24 mouse cellular contexts compared by ENCODE assay signal in genomic region chr10:59172539-59172938, GRCm38 (mm10). TPM values are rescaled to one million over a fixed set of nuclear protein-coding genes. Genes with fewer than 3 reads are reported as not detected.
A peak's percentile ranks its signal among the peaks of the same experiment; 100 is the strongest.
DNase-seq lines count a peak whose midpoint lies in the region; ATAC-seq and TF ChIP-seq lines count a peak whose summit lies in the region.
"Had no signal": no experiment of that assay in that cellular context is flagged by ENCODE, and none has a peak within 500 bp of the region (broad histone marks: within the 10 kb centered on the region; RNA-seq: fewer than 3 reads in every experiment).

No protein-coding gene starts in this region.

- no peak for ATAC-seq in heart, embryonic 11.5 days (replicated peaks; ENCODE audit: insufficient number of reproducible peaks, low FRiP score, low TSS enrichment)
- ATAC-seq in lung, postnatal 0 days, result no peak
- no peak for ATAC-seq in stomach, postnatal 0 days (ENCODE audit: low FRiP score, low TSS enrichment)
- ATAC-seq: forebrain, embryonic 13.5 days; forebrain, postnatal 0 days; hindbrain, postnatal 0 days had no signal

- intact Hi-C loops in heart, adult 2 months (cut with DNase I), result no loop called here

- H3K27ac ChIP-seq in heart, adult 2 months, result no peak overlapping the region
- no peak overlapping the region for H3K27ac ChIP-seq in heart, embryonic 11.5 days (ENCODE audit: low read depth, low read length)
- no peak overlapping the region for H3K27ac ChIP-seq in layer of hippocampus, adult 2 months
- H3K27ac ChIP-seq in lung, postnatal 0 days (ENCODE audit: low read length), result no peak overlapping the region
- no peak overlapping the region for H3K27ac ChIP-seq in stomach, postnatal 0 days (replicated peaks)
- H3K27ac ChIP-seq: embryonic facial prominence, embryonic 13.5 days; forebrain, embryonic 13.5 days; heart, embryonic 10.5 days; heart, embryonic 15.5 days; hindbrain, embryonic 13.5 days; hindbrain, postnatal 0 days had no signal

- H3K4me1 ChIP-seq in heart, adult 2 months (ENCODE audit: control insufficient read depth, insufficient read depth, low read length), result no peaks in the 10 kb centered on the region
- H3K4me1 ChIP-seq in heart, embryonic 11.5 days (ENCODE audit: control insufficient read depth, insufficient read depth, low read length), result no peaks in the 10 kb centered on the region
- no peaks in the 10 kb centered on the region for H3K4me1 ChIP-seq in lung, postnatal 0 days (ENCODE audit: insufficient read depth, low read depth, low read length)
- H3K4me1 ChIP-seq in stomach, postnatal 0 days (replicated peaks; ENCODE audit: control insufficient read depth, insufficient read depth), result no peaks in the 10 kb centered on the region
- H3K4me1 ChIP-seq: embryonic facial prominence, embryonic 13.5 days; forebrain, embryonic 13.5 days; heart, embryonic 10.5 days; heart, embryonic 15.5 days; hindbrain, embryonic 13.5 days had no signal

- H3K36me3 ChIP-seq in heart, adult 2 months (ENCODE audit: control insufficient read depth, insufficient read depth, low read length), result no peaks in the 10 kb centered on the region
- H3K36me3 ChIP-seq in heart, embryonic 11.5 days (ENCODE audit: control insufficient read depth, insufficient read depth, low read length), result no peaks in the 10 kb centered on the region
- H3K36me3 ChIP-seq in lung, postnatal 0 days (ENCODE audit: insufficient read depth, low read length), result peaks cover 4% of the 10 kb centered on the region; the same call in 1 of the 2 replicates
- no peaks in the 10 kb centered on the region for H3K36me3 ChIP-seq in stomach, postnatal 0 days (ENCODE audit: control insufficient read depth, insufficient read depth, low read length)
- H3K36me3 ChIP-seq: heart, embryonic 15.5 days had no signal

- no peak overlapping the region for H3K9ac ChIP-seq in heart, adult 2 months (ENCODE audit: low read depth, low read length)
- no peak overlapping the region for H3K9ac ChIP-seq in heart, embryonic 11.5 days (ENCODE audit: low read depth, low read length)
- H3K9ac ChIP-seq in lung, postnatal 0 days (replicated peaks; ENCODE audit: low read depth), result no peak overlapping the region
- H3K9ac ChIP-seq in stomach, postnatal 0 days (ENCODE audit: low read length), result no peak overlapping the region
- H3K9ac ChIP-seq: embryonic facial prominence, embryonic 13.5 days; forebrain, embryonic 13.5 days; forebrain, postnatal 0 days; heart, embryonic 15.5 days; hindbrain, embryonic 13.5 days had no signal

- H3K4me3 ChIP-seq in heart, adult 2 months, result no peak overlapping the region
- H3K4me3 ChIP-seq in heart, embryonic 11.5 days (ENCODE audit: low read depth, low read length), result no peak overlapping the region
- no peak overlapping the region for H3K4me3 ChIP-seq in layer of hippocampus, adult 2 months
- no peak overlapping the region for H3K4me3 ChIP-seq in lung, postnatal 0 days (ENCODE audit: low read depth, low read length)
- H3K4me3 ChIP-seq in stomach, postnatal 0 days (ENCODE audit: low read depth, low read length), result no peak overlapping the region
- H3K4me3 ChIP-seq: embryonic facial prominence, embryonic 13.5 days; forebrain, embryonic 13.5 days; heart, embryonic 10.5 days; heart, embryonic 15.5 days; hindbrain, embryonic 13.5 days had no signal

- no peaks in the 10 kb centered on the region for H3K27me3 ChIP-seq in heart, adult 2 months (ENCODE audit: control insufficient read depth, insufficient read depth, low read length)
- no peaks in the 10 kb centered on the region for H3K27me3 ChIP-seq in heart, embryonic 11.5 days (ENCODE audit: control insufficient read depth, insufficient read depth, low read length)
- H3K27me3 ChIP-seq in lung, postnatal 0 days (replicated peaks; ENCODE audit: insufficient read depth, low read length), result no peaks in the 10 kb centered on the region
- H3K27me3 ChIP-seq in stomach, postnatal 0 days (ENCODE audit: control insufficient read depth, insufficient read depth, low read length), result no peaks in the 10 kb centered on the region
- H3K27me3 ChIP-seq: embryonic facial prominence, embryonic 13.5 days; forebrain, embryonic 13.5 days; heart, embryonic 15.5 days; hindbrain, embryonic 13.5 days had no signal

- no peak for TF ChIP-seq EP300 in heart, adult 2 months (IDR thresholded peaks at IDR 0.05; ENCODE audit: insufficient read depth, low read depth, low read length)
- TF ChIP-seq EP300 in lung, postnatal 0 days (IDR thresholded peaks at IDR 0.05), result no peak
- no peak for TF ChIP-seq EP300 in stomach, postnatal 0 days (optimal IDR thresholded peaks at IDR 0.05)

- no peak overlapping the region for H3K4me2 ChIP-seq in heart, embryonic 11.5 days
- H3K4me2 ChIP-seq in lung, postnatal 0 days (replicated peaks; ENCODE audit: low read depth, low read length), result no peak overlapping the region
- H3K4me2 ChIP-seq in stomach, postnatal 0 days (replicated peaks; ENCODE audit: low read depth), result no peak overlapping the region
- H3K4me2 ChIP-seq: embryonic facial prominence, embryonic 13.5 days; forebrain, embryonic 13.5 days; heart, embryonic 15.5 days; hindbrain, embryonic 13.5 days had no signal

- TF ChIP-seq POLR2A in heart, adult 2 months (IDR thresholded peaks at IDR 0.05; ENCODE audit: insufficient read depth, low read depth, low read length), result no peak

- no peaks in the 10 kb centered on the region for H3K9me3 ChIP-seq in heart, embryonic 11.5 days (replicated peaks; ENCODE audit: control insufficient read depth, low read length)
- no peaks in the 10 kb centered on the region for H3K9me3 ChIP-seq in lung, postnatal 0 days (ENCODE audit: low read length)
- H3K9me3 ChIP-seq in stomach, postnatal 0 days (ENCODE audit: control insufficient read depth, low read length), result no peaks in the 10 kb centered on the region
- H3K9me3 ChIP-seq: embryonic facial prominence, embryonic 13.5 days; forebrain, embryonic 13.5 days; G1E; heart, embryonic 10.5 days; heart, embryonic 15.5 days; hindbrain, embryonic 13.5 days had no signal

- peak; percentile 46 for TF ChIP-seq CTCF in heart, adult 2 months (IDR thresholded peaks at IDR 0.05)
- TF ChIP-seq CTCF in layer of hippocampus, adult 2 months (conservative IDR thresholded peaks at IDR 0.05), result peak; percentile 33
- peak; percentile 16; the same call in 1 of the 2 replicates for TF ChIP-seq CTCF in lung, postnatal 0 days (IDR thresholded peaks at IDR 0.05)
- peak; percentile 25 for TF ChIP-seq CTCF in stomach, postnatal 0 days (IDR thresholded peaks at IDR 0.05; ENCODE audit: low read depth)

- DNase-seq in heart, adult 2 months, result no peak
- no peak for DNase-seq in layer of hippocampus, adult 2 months (ENCODE audit: low spot score in 2 of 2)
- DNase-seq in layer of hippocampus, postnatal 10 days (ENCODE audit: low spot score in 2 of 2), result no peak
- no peak for DNase-seq in lung, postnatal 0 days (ENCODE audit: low spot score)
- no peak for DNase-seq in lung, postnatal 25 days (ENCODE audit: low spot score)
- DNase-seq in stomach, postnatal 0 days (ENCODE audit: low spot score), result no peak
- no peak for DNase-seq in urinary bladder, postnatal 36 days (ENCODE audit: low spot score in 2 of 2)
- DNase-seq: adrenal gland, adult 2 months; adrenal gland, postnatal 25 days; cerebellum, adult 18-20 months; cerebellum, adult 9-11 months; cerebellum, postnatal 36 days; forebrain, postnatal 0 days; gastrocnemius, postnatal 36 days; heart, adult 11 months; heart, postnatal 14 days had no signal

- 100% methylated on average over 1 of the region's 1 CpGs for WGBS in heart, adult 2 months
- 89% methylated on average over 1 of the region's 1 CpGs for WGBS in heart, embryonic 11.5 days (ENCODE audit: insufficient replicate concordance)
- WGBS in lung, postnatal 0 days, result 77% methylated on average over 1 of the region's 1 CpGs
- 59% methylated on average over 1 of the region's 1 CpGs for WGBS in stomach, postnatal 0 days

- no peaks in the 10 kb centered on the region for H3K79me2 ChIP-seq in heart, adult 2 months (replicated peaks; ENCODE audit: control insufficient read depth, insufficient read depth, low read length)

RNA-seq across cellular contexts. Expression of gene Sept10, which starts 49.1 kb away (rescaled TPM):
- 10 to 100 TPM; 15.2 to 17.3 TPM for total RNA-seq in heart, adult 2 months (2021)
- 8.4 and 13.1 TPM in 2 replicates for polyA plus RNA-seq in heart, adult 2 months (2012; rRNA removed)
- polyA plus RNA-seq in heart, embryonic 11.5 days (2014; fragmentation: Nextera tagmentation; extraction: Ambion mirVana), result 40.3 and 46.3 TPM in 2 replicates
- 1 to 10 TPM; 8.0 to 8.7 TPM for total RNA-seq in layer of hippocampus, adult 2 months (2021)
- total RNA-seq in layer of hippocampus, postnatal 10 days (2021), result 10 to 100 TPM; 12.5 to 15.6 TPM
- polyA plus RNA-seq in lung, postnatal 0 days (2015; fragmentation: Nextera tagmentation; extraction: Ambion mirVana), result 42.2 and 45.2 TPM in 2 replicates
- polyA plus RNA-seq in stomach, postnatal 0 days (2015; fragmentation: Nextera tagmentation; extraction: Ambion mirVana), result 23.6 and 25.2 TPM in 2 replicates

RNA-seq across cellular contexts. Expression of gene Sowahc, which starts 49.2 kb away (rescaled TPM):
- 1 to 10 TPM; 1.2 to 1.3 TPM for total RNA-seq in heart, adult 2 months (2021)
- 1.0 and 1.4 TPM in 2 replicates for polyA plus RNA-seq in heart, adult 2 months (2012; rRNA removed)
- 2.0 and 3.1 TPM in 2 replicates for polyA plus RNA-seq in heart, embryonic 11.5 days (2014; fragmentation: Nextera tagmentation; extraction: Ambion mirVana)
- total RNA-seq in layer of hippocampus, adult 2 months (2021), result 1 to 10 TPM; 6.6 to 7.4 TPM
- total RNA-seq in layer of hippocampus, postnatal 10 days (2021), result 10 to 100 TPM; 11.4 to 12.7 TPM
- polyA plus RNA-seq in lung, postnatal 0 days (2015; fragmentation: Nextera tagmentation; extraction: Ambion mirVana), result 9.7 and 13.2 TPM in 2 replicates
- polyA plus RNA-seq in stomach, postnatal 0 days (2015; fragmentation: Nextera tagmentation; extraction: Ambion mirVana), result 9.5 and 10.2 TPM in 2 replicates
